Mouse (Mus musculus) heart, embryonic 14.5 days (tissue): Measurements from ENCODE around the gene Pdzk1ip1. TPM values are rescaled to one million over a fixed set of nuclear protein-coding genes. Genes with fewer than 3 reads are reported as not detected.
A peak's percentile ranks its signal among the peaks of the same experiment; 100 is the strongest.

Experiments used
- ATAC-seq: fragments of 200-750 bp; cut with Nextera tagmentation; 2 replicates; pipeline ENCODE4 v1.8.0; 2017; ENCODE audit warnings: low read depth, moderate TSS enrichment; ENCODE audit not compliant: insufficient number of reproducible peaks, insufficient read depth, low FRiP score
- H3K27ac ChIP-seq, 2 experiments: fragments of 200-500 bp in 1 of 2; fragments of 300-500 bp in 1 of 2; sonication (generic) in 1 of 2; replicated peaks in 1 of 2; 2 replicates each; pipeline ENCODE4 v1.5.1; 2012 to 2014; ENCODE audit warnings: low read depth in 2 of 2, low read length in 2 of 2, control low read depth in 1 of 2, mild to moderate bottlenecking in 1 of 2, mixed read lengths in 1 of 2; ENCODE audit not compliant: control insufficient read depth in 1 of 2, insufficient read depth in 1 of 2
- H3K27me3 ChIP-seq: fragments of 300-500 bp; sonication (generic); 2 replicates; pipeline ENCODE4 v1.6.1; 2014; ENCODE audit warnings: mild to moderate bottlenecking, low read length, control low read depth; ENCODE audit not compliant: control insufficient read depth, insufficient read depth
- H3K36me3 ChIP-seq: fragments of 300-500 bp; sonication (generic); 2 replicates; pipeline ENCODE4 v1.6.1; 2014; ENCODE audit warnings: mild to moderate bottlenecking, control low read depth, low read length, mixed read lengths; ENCODE audit not compliant: control insufficient read depth, insufficient read depth
- H3K4me1 ChIP-seq, 2 experiments: fragments of 200-500 bp in 1 of 2; fragments of 300-500 bp in 1 of 2; sonication (generic) in 1 of 2; 2 replicates each; pipeline ENCODE4 v1.6.1; 2012 to 2014; ENCODE audit warnings: low read length in 2 of 2, control low read depth in 1 of 2, mixed read lengths in 1 of 2; ENCODE audit not compliant: control insufficient read depth in 2 of 2, insufficient read depth in 2 of 2
- H3K4me2 ChIP-seq: fragments of 300-500 bp; sonication (generic); 2 replicates; pipeline ENCODE4 v1.6.1; 2014; ENCODE audit warnings: mild to moderate bottlenecking, low read length
- H3K4me3 ChIP-seq, 2 experiments: fragments of 200-500 bp in 1 of 2; fragments of 300-500 bp in 1 of 2; sonication (generic) in 1 of 2; 2 replicates each; pipeline ENCODE4 v1.5.1; 2012 to 2014; ENCODE audit warnings: low read length in 2 of 2, mild to moderate bottlenecking in 2 of 2, control low read depth in 1 of 2, low read depth in 1 of 2, moderate library complexity in 1 of 2; ENCODE audit not compliant: control insufficient read depth in 1 of 2, insufficient read depth in 1 of 2
- H3K9ac ChIP-seq: fragments of 300-500 bp; sonication (generic); 2 replicates; pipeline ENCODE4 v1.6.1; 2014; ENCODE audit warnings: mild to moderate bottlenecking, low read length
- H3K9me3 ChIP-seq: fragments of 300-500 bp; sonication (generic); 2 replicates; pipeline ENCODE4 v1.6.1; 2016; ENCODE audit warnings: low read length, control low read depth; ENCODE audit not compliant: control insufficient read depth
- WGBS: fragments of 180-500 bp; shearing (Covaris S2); extraction: QIAGEN DNeasy Blood & Tissue Kit; methylation state at CpG from one replicate; pipeline ENCODE4 v1.1.7; 2014; 5-methylcytosine and 5-hydroxymethylcytosine counted together
- polyA plus RNA-seq: library from polyadenylated mRNA; unstranded; fragments of >200 nt; fragmentation: Nextera tagmentation; extraction: Ambion mirVana; gene quantifications from 2 replicates; pipeline ENCODE4 v1.2.1, GENCODE M21; 2014

Pdzk1ip1 gene
- polyA plus RNA-seq, 1 experiment from 2014 or later, result 4.1 TPM

DNA sequence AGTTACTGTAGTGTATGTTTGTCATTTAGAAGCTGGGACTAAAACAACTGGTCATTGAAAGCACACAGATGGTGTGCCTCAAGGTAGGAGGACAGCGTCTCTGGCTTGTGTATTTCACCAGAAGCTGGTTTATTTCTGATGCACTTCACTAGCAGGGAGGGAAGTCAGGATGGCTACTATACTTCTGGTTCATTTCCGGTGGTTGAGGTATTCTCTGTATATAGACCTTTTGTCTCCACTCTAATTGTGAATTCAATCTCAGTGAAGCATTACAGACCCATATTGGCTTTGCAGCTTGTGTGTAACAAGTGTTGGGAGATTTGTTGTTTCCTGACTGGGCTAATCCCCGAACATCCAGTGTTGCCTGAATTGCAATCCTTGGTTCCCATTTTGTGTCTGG lies 27.8 kb upstream of the Pdzk1ip1 start:
- Histone ChIP-seq H3K4me2 (peak overlapping the region; percentile 71), H3K27ac (peak overlapping the region in 1 of 2 experiments; percentile 84; a peak in 2 of 4 replicates), H3K36me3 (no peaks in the 10 kb centered on the region), H3K9me3 (no peaks in the 10 kb centered on the region), H3K4me1 (peaks cover 8 to 23% of the 10 kb centered on the region in 2 experiments; a peak in 3 of 4 replicates), H3K9ac (peak overlapping the region; percentile 60; the same call in 1 of the 2 replicates), H3K4me3 (peak overlapping the region in 1 of 2 experiments; percentile 48; a peak in 3 of 4 replicates), H3K27me3 (peaks cover 89% of the 10 kb centered on the region)
- 15% methylated on average over 3 of the region's 3 CpGs for whole genome bisulfite sequencing
- ATAC-seq, result no peak

DNA sequence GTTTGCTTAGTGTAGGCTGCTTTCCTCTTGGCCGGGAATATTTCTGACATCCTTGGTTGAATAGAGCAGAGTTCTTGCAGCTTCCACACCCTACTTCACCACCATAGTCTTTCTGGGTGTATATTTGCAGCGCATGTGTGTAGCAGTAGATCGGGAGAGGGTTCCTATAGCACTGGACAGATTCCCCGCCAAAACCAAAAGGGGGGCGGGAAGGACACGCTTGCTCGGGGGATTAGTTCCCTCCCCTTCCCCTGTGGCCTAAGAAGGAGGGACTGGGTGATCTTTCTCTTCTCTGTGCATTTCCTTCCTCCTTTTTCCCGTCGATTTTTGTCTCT lies 26.0 kb upstream of the Pdzk1ip1 start:
- Histone ChIP-seq H3K9me3 (no peaks in the 10 kb centered on the region), H3K4me3 (peak overlapping the region; percentile 43 to 55), H3K4me1 (peaks cover 5 to 10% of the 10 kb centered on the region in 2 experiments; a peak in 3 of 4 replicates), H3K27me3 (peaks cover 94% of the 10 kb centered on the region), H3K9ac (peak overlapping the region; percentile 44), H3K4me2 (peak overlapping the region; percentile 71), H3K36me3 (no peaks in the 10 kb centered on the region), H3K27ac (0 out of 4 replicates have a peak overlapping the region, but pooled peaks of 1 of the 2 experiments have one; percentile 7)
- ATAC-seq, result no peak
- WGBS, result under 1% methylated on average over 9 of the region's 9 CpGs

DNA sequence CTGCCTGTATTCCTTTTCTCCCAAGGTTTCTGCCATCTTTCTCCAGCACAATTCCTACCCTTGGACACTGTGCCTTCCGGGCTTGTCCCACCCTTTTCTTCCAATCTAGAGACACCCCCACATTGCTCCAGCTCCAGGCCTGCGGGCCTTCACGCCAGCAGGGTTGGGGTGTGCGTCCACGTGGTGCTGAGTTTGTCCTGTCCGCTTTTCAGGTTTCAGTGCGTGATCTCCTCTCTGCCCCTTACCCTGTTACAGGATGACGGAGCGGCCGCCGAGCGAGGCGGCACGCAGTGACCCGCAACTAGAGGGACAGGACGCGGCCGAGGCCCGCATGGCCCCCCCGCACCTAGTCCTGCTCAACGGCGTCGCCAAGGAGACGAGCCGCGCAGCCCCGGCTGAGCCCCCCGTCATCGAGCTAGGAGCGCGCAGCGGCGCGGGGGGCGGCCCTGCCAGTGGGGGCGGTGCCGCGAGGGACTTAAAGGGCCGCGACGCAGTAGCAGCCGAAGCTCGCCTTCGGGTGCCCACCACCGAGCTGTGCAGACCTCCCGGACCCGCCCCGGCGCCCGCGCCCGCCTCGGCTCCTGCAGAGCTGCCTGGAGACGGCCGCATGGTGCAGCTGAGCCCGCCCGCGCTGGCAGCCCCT lies 25.5 kb upstream of the Pdzk1ip1 start:
- Histone ChIP-seq H3K9me3 (no peaks in the 10 kb centered on the region), H3K27me3 (peaks cover 91% of the 10 kb centered on the region), H3K27ac (0 out of 4 replicates have a peak overlapping the region, but pooled peaks of 1 of the 2 experiments have one; percentile 7), H3K4me2 (peak overlapping the region; percentile 71), H3K36me3 (no peaks in the 10 kb centered on the region), H3K4me1 (peaks cover 5 to 10% of the 10 kb centered on the region in 2 experiments; a peak in 3 of 4 replicates), H3K4me3 (peak overlapping the region; percentile 43 to 55), H3K9ac (peak overlapping the region; percentile 44)
- 1% methylated on average over 43 of the region's 58 CpGs for WGBS
- peak; percentile 73 for ATAC-seq

DNA sequence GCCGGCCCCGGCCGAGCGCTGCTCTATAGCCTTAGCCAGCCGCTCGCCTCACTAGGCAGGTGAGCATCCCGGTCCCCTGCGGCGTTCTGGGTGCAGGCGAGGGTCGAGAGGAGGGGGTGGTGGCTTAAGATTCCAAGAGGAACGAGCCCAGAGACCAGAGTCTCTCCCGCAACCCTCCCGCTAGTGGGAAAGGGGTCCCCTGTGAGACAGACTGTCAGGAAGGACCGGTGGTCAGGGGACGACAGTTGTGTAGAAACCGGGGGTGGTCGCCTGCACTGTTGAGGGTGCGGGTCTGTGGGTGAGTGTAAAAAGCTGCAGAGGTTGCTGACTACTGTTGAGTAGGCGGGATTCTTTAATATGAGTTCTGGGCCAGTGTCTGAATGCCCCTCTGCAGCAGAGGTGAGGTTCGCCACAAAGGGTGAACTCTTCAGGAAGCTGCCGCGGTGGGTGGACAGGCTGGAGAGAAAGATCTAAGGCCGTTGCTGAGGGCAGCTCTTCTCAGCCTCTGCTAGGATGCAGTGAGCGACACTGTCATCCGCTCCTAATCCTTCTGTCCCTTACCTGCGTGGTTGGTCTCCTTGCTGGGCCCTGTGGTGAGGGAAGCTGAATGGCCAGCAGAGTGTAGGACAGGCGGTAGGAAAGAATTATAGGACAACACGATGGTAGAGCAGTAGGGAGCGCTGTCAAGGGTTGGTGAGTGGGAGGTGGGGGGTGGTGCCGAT lies 24.8 kb upstream of the Pdzk1ip1 start:
- no peak overlapping the region for H3K27ac ChIP-seq
- WGBS, result 4% methylated on average over 31 of the region's 31 CpGs
- H3K36me3 ChIP-seq, result 0 out of 2 replicates have a peak, but pooled peaks cover 3% of the 10 kb centered on the region
- no peaks in the 10 kb centered on the region for H3K9me3 ChIP-seq
- peak overlapping the region; percentile 43 to 55 for H3K4me3 ChIP-seq
- no peak for ATAC-seq
- H3K4me2 ChIP-seq, result peak overlapping the region; percentile 71
- H3K9ac ChIP-seq, result peak overlapping the region; percentile 44
- H3K4me1 ChIP-seq, result peaks cover 5 to 10% of the 10 kb centered on the region in 2 experiments; a peak in 3 of 4 replicates
- H3K27me3 ChIP-seq, result peaks cover 92% of the 10 kb centered on the region

DNA sequence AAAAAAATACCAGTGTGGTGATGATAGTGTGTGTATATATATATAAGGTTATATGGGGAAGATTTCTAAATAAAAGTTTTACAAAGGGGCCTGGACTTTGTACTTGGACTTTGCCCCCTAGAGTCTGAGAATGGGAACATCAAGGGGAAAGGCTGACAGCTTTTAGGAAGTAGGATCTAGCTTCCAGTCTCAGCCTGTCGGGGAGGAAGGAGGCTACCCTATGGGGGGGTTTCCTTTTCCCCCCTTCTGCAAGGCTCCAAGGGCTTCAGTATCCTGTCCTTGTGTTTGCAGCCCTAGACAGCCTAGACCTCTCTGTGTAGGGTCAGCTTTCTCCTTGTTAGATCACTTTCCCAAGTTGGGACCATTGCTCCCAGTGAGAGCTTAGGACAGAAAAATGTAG lies 16.8 kb upstream of the Pdzk1ip1 start:
- 0 out of 2 replicates have a peak, but pooled peaks cover 6% of the 10 kb centered on the region for H3K36me3 ChIP-seq
- 0 out of 4 replicates have a peak overlapping the region, but pooled peaks of 1 of the 2 experiments have one; percentile 9 for H3K27ac ChIP-seq
- H3K9ac ChIP-seq, result no peak overlapping the region
- no peak for ATAC-seq
- peaks cover 3 to 6% of the 10 kb centered on the region in 2 experiments; a peak in 1 of 4 replicates for H3K4me1 ChIP-seq
- WGBS, result 25% methylated on average over 1 of the region's 1 CpGs
- H3K9me3 ChIP-seq, result no peaks in the 10 kb centered on the region
- H3K27me3 ChIP-seq, result peaks cover 30% of the 10 kb centered on the region
- no peak overlapping the region for H3K4me2 ChIP-seq
- no peak overlapping the region for H3K4me3 ChIP-seq

DNA sequence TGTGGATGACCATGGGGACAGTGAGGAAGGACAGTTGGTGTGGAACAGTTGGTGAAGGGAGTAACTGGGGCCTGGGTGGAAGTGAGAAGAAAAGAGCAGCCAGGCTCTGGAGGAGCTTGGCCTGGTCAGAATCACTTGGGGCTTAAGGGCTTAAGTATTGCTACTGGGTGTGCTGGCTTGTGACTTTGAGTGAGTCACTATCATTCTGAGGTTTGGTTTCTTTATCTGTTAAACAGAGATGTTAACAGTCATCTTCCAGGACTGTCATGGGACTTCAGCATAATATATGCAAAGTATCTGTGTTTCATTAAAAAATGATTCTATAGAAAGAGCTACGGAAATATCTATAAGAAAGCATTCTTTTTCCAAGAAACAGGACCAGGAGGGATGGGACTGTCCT lies 13.7 kb upstream of the Pdzk1ip1 start:
- Histone ChIP-seq H3K36me3 (no peaks in the 10 kb centered on the region), H3K27me3 (peaks cover 7% of the 10 kb centered on the region; the same call in 1 of the 2 replicates), H3K27ac (peak overlapping the region; percentile 65 to 81), H3K4me3 (no peak overlapping the region), H3K9ac (no peak overlapping the region), H3K4me2 (no peak overlapping the region), H3K9me3 (no peaks in the 10 kb centered on the region), H3K4me1 (peaks cover 12 to 13% of the 10 kb centered on the region in 2 experiments; a peak in 3 of 4 replicates)
- 73% methylated on average over 1 of the region's 1 CpGs for WGBS
- no peak for ATAC-seq

DNA sequence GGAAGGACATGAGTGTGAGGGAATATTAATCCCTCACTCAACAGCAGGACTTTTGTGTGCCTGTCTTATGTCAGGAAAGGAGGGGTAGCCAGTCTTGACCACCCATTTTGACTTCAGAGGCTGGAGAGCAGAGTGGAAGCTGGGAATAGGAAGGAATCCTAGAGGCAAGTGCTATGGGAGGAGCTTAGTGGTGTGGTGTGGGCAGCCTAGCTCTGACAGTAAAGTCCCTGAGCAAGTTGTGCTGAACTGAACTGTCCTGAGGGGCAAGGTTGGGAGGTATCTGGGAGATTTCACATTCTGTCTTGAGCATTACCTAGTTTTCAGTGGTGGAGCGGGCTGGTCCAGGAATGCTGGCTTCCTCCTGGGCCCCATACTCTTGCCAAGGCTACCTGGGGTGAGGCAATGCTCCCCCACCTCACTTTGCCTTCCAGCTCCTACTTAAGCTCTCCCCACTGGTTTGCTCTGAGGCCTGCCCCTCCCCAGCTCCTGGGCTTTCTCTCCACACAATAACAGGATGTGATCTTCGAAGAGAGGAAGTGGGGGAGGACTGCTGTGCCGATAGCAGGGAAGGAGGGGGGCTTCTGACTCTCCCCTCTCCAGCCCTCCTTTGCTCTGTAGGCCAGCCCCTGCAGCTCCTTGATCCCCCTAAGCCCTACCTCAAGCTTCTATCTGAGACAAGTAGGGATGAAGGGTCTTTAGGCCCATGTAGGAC lies 13.1 kb upstream of the Pdzk1ip1 start:
- peaks cover 14 to 16% of the 10 kb centered on the region in 2 experiments for H3K4me1 ChIP-seq
- WGBS, result 22% methylated on average over 3 of the region's 3 CpGs
- H3K9me3 ChIP-seq, result no peaks in the 10 kb centered on the region
- peak; percentile 73 for ATAC-seq
- H3K9ac ChIP-seq, result no peak overlapping the region
- peak overlapping the region; percentile 54 to 81 for H3K27ac ChIP-seq
- peaks cover 7% of the 10 kb centered on the region; the same call in 1 of the 2 replicates for H3K27me3 ChIP-seq
- no peak overlapping the region for H3K4me3 ChIP-seq
- H3K36me3 ChIP-seq, result no peaks in the 10 kb centered on the region
- H3K4me2 ChIP-seq, result no peak overlapping the region
